Mouse (Mus musculus) embryonic fibroblast, embryonic 13.5 days (primary cell): Measurements from ENCODE around the gene Dkk2.
"Not testable (repeated sequence)": the region's sequence is repeated elsewhere in the genome, so short reads cannot be mapped to it uniquely, and the experiment has no call there.

Experiments used
- CTCF ChIP-seq: IDR thresholded peaks from 2 replicates; pipeline ENCODE4 v1.5.1; 2011; ENCODE audit warnings: mild to moderate bottlenecking, control low read depth, low read length, moderate library complexity, borderline replicate concordance; ENCODE audit not compliant: insufficient read depth
- POLR2A ChIP-seq: IDR thresholded peaks from 2 replicates; pipeline ENCODE4 v1.6.1; 2011; ENCODE audit warnings: low read depth, mild to moderate bottlenecking, control low read depth, low read length, moderate library complexity

- TF ChIP-seq CTCF, POLR2A: not testable (repeated sequence)
Measured at GRCm38 (mm10) chr3:132062816-132063215, 22.3 kb upstream of the Dkk2 start.
